Mouse (Mus musculus) hindbrain, postnatal 0 days (tissue): Measurements from ENCODE around the gene Col28a1. TPM values are rescaled to one million over a fixed set of nuclear protein-coding genes. Genes with fewer than 3 reads are reported as not detected.

Source experiments
- ATAC-seq: fragments of 200-750 bp; cut with Nextera tagmentation; 2 replicates; pipeline ENCODE4 v1.8.0; 2017; ENCODE audit warnings: mild to moderate bottlenecking, moderate TSS enrichment, moderate library complexity
- DNase-seq: peaks from one replicate; pipeline ENCODE4 v3.0.0-alpha.2; 2015; ENCODE audit warnings: low spot score
- H3K27ac ChIP-seq: fragments of 300-500 bp; sonication (generic); 2 replicates; pipeline ENCODE4 v1.5.1; 2014; ENCODE audit warnings: mild to moderate bottlenecking
- H3K27me3 ChIP-seq: fragments of 300-500 bp; sonication (generic); 2 replicates; pipeline ENCODE4 v1.6.1; 2014; ENCODE audit warnings: low read length, mixed read lengths; ENCODE audit not compliant: insufficient read depth
- H3K36me3 ChIP-seq: fragments of 300-500 bp; sonication (generic); 2 replicates; pipeline ENCODE4 v1.6.1; 2014; ENCODE audit warnings: low read length, mixed read lengths; ENCODE audit not compliant: insufficient read depth
- H3K4me1 ChIP-seq: fragments of 300-500 bp; sonication (generic); 2 replicates; pipeline ENCODE4 v1.6.1; 2014; ENCODE audit warnings: antibody characterized with exemption, low read length, mixed read lengths; ENCODE audit not compliant: insufficient read depth
- H3K4me2 ChIP-seq: fragments of 300-500 bp; sonication (generic); 2 replicates; pipeline ENCODE4 v1.6.1; 2014; ENCODE audit warnings: low read depth, mild to moderate bottlenecking, low read length, moderate library complexity, mixed read lengths
- H3K4me3 ChIP-seq: fragments of 300-500 bp; sonication (generic); 2 replicates; pipeline ENCODE4 v1.5.1; 2014; ENCODE audit warnings: low read length
- H3K9ac ChIP-seq: fragments of 300-500 bp; sonication (generic); replicated peaks from 2 replicates; pipeline ENCODE4 v1.6.1; 2014; ENCODE audit warnings: mild to moderate bottlenecking, low read length, moderate library complexity, mixed read lengths
- H3K9me3 ChIP-seq: fragments of 300-500 bp; sonication (generic); 2 replicates; pipeline ENCODE4 v1.6.1; 2016; ENCODE audit warnings: low read length, mixed read lengths
- CTCF ChIP-seq: IDR thresholded peaks from 2 replicates; pipeline ENCODE4 v1.5.1; 2016; ENCODE audit warnings: antibody characterized with exemption, control low read depth, low read depth
- WGBS: fragments of 180-500 bp; shearing (Covaris S2); extraction: QIAGEN DNeasy Blood & Tissue Kit; methylation state at CpG from one replicate; pipeline ENCODE4 v1.1.7; 2014; 5-methylcytosine and 5-hydroxymethylcytosine counted together
- polyA plus RNA-seq: library from polyadenylated mRNA; unstranded; fragments of >200 nt; fragmentation: Nextera tagmentation; extraction: Ambion mirVana; gene quantifications from 2 replicates; pipeline ENCODE4 v1.2.1, GENCODE M21; 2015
- total RNA-seq: library from RNA; depleted of rRNA; stranded (reverse); fragments of >200 nt; gene quantifications from 2 replicates; pipeline ENCODE4 v1.2.3, GENCODE M21; 2014

Gene Col28a1
- total and polyA plus RNA-seq, 2 experiments from 2014 or later: 0.94 to 1.4 TPM

DNA sequence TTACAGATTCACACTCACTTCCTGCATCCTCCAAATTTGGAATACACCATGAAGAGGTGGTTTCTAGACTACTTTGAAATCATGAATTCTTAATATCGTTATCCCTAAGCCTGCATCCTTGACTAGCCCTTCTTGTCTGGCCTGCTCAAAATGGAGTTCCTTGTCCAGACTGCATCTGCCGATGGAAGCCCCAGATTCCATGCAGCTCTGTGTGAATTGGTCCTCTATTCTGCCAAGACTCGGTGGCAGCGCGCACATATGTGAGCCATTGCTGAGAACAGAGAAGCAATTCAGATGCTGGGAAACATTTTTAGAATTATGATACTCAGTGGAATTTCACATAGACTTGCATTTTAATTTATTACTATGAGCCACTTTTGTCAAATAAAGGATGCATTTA lies 123.4 kb downstream of the Col28a1 start:
- Histone ChIP-seq H3K36me3 (no peaks in the 10 kb centered on the region), H3K9ac (no peak overlapping the region), H3K9me3 (no peaks in the 10 kb centered on the region), H3K4me2 (no peak overlapping the region), H3K4me1 (no peaks in the 10 kb centered on the region), H3K27me3 (no peaks in the 10 kb centered on the region), H3K4me3 (no peak overlapping the region), H3K27ac (no peak overlapping the region)
- WGBS: 89% methylated on average over 5 of the region's 5 CpGs
- TF ChIP-seq CTCF: no peak
- DNase-seq (peak; percentile 31), ATAC-seq (no peak)

- H3K27me3 ChIP-seq: no peaks in the 10 kb centered on the region
- H3K36me3 ChIP-seq: no peaks in the 10 kb centered on the region
- no peaks in the 10 kb centered on the region for H3K4me1 ChIP-seq
- no peak overlapping the region for H3K4me2 ChIP-seq
- no peak overlapping the region for H3K4me3 ChIP-seq
- H3K9ac ChIP-seq: no peak overlapping the region
- no peak overlapping the region for H3K27ac ChIP-seq
- WGBS: 70% methylated on average over 2 of the region's 2 CpGs
- no peak for ATAC-seq
- TF ChIP-seq CTCF: no peak
- no peaks in the 10 kb centered on the region for H3K9me3 ChIP-seq
- no peak for DNase-seq
Measured at GRCm38 (mm10) chr6:8068394-8068793, 124.0 kb downstream of the Col28a1 start.

DNA sequence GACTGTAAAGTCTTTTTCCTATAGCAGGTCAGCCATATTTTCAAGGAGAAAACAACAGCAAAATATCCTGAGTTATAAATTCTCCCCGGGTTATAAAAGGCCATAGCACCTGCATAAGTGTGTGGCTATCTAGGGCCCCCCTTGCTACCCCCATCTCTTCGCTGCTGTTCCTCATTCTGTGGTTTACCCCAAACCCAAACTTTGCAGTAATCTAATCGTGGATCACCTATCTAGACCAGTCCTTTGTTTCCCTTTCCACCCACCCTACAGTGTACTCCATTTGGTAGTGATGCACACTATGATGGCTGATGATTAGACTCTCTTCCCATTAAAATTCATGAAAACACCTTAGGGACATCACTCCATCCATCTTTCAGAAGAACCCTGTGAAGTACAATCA lies 125.3 kb downstream of the Col28a1 start:
- H3K27me3 ChIP-seq: no peaks in the 10 kb centered on the region
- TF ChIP-seq CTCF: no peak
- no peak overlapping the region for H3K9ac ChIP-seq
- H3K4me2 ChIP-seq: no peak overlapping the region
- H3K4me1 ChIP-seq: no peaks in the 10 kb centered on the region
- H3K9me3 ChIP-seq: no peaks in the 10 kb centered on the region
- no peak overlapping the region for H3K27ac ChIP-seq
- DNase-seq (no peak), ATAC-seq (no peak)
- WGBS: 94% methylated on average over 3 of the region's 3 CpGs
- no peaks in the 10 kb centered on the region for H3K36me3 ChIP-seq
- no peak overlapping the region for H3K4me3 ChIP-seq

DNA sequence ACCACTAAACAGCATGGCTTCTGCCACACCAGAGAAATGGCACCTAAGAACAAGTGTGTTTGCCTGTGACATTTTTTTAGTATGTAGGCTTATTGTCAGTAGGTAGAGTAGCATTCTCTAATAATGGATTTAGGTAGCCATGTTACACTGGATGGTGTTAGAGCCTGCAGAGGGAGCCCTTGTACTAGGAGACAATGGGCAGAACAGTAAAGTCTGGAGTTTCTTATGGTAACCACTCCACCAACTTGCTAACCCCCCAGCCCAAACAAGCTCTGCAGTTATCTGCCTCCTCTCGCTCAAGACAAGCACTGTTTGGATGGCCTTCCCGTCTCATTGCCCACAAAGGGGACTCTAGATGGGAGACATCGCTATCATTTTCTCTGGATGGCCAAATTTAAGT lies 126.2 kb downstream of the Col28a1 start:
- DNase-seq (peak; percentile 29), ATAC-seq (no peak)
- Histone ChIP-seq H3K4me1 (no peaks in the 10 kb centered on the region), H3K4me3 (no peak overlapping the region), H3K4me2 (no peak overlapping the region), H3K27ac (no peak overlapping the region), H3K27me3 (no peaks in the 10 kb centered on the region), H3K9me3 (no peaks in the 10 kb centered on the region), H3K9ac (no peak overlapping the region), H3K36me3 (no peaks in the 10 kb centered on the region)
- peak; percentile 60 for TF ChIP-seq CTCF
- 70% methylated on average over 3 of the region's 3 CpGs for WGBS

DNA sequence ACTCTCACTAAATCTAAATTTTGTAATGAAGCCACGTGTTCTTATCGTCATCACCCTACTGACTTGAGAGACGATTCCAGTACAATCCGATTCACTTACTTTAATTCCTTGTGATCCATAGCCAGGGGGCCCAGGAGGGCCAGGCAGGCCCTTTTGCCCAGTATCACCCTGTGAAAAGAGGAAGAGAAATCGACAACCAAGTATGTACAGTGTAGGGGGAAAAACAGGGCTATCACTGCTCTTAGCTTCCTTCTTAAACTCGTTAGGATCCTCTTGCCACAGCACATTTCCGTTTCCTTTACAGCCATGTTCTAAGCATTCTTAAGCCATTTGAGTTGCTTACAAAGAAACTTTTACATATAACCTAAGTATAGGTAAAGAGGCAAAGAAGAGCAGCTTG lies 133.2 kb downstream of the Col28a1 start:
- 88% methylated on average over 7 of the region's 7 CpGs for WGBS
- TF ChIP-seq CTCF: no peak
- Histone ChIP-seq H3K9me3 (no peaks in the 10 kb centered on the region), H3K36me3 (no peaks in the 10 kb centered on the region), H3K9ac (no peak overlapping the region), H3K27ac (no peak overlapping the region), H3K27me3 (no peaks in the 10 kb centered on the region), H3K4me3 (no peak overlapping the region), H3K4me1 (no peaks in the 10 kb centered on the region), H3K4me2 (no peak overlapping the region)
- no peak for DNase-seq
- no peak for ATAC-seq

- H3K36me3 ChIP-seq: no peaks in the 10 kb centered on the region
- H3K27ac ChIP-seq: no peak overlapping the region
- H3K9me3 ChIP-seq: no peaks in the 10 kb centered on the region
- 83% methylated on average over 2 of the region's 2 CpGs for WGBS
- no peak overlapping the region for H3K9ac ChIP-seq
- no peaks in the 10 kb centered on the region for H3K27me3 ChIP-seq
- no peak for TF ChIP-seq CTCF
- H3K4me1 ChIP-seq: no peaks in the 10 kb centered on the region
- ATAC-seq (no peak), DNase-seq (no peak)
- no peak overlapping the region for H3K4me3 ChIP-seq
- no peak overlapping the region for H3K4me2 ChIP-seq
Measured at GRCm38 (mm10) chr6:8048216-8048615, 144.2 kb downstream of the Col28a1 start.

- ATAC-seq (no peak), DNase-seq (no peak)
- no peaks in the 10 kb centered on the region for H3K36me3 ChIP-seq
- no peaks in the 10 kb centered on the region for H3K4me1 ChIP-seq
- WGBS: 84% methylated on average over 4 of the region's 4 CpGs
- no peak overlapping the region for H3K27ac ChIP-seq
- no peak overlapping the region for H3K9ac ChIP-seq
- no peak overlapping the region for H3K4me2 ChIP-seq
- no peak for TF ChIP-seq CTCF
- H3K27me3 ChIP-seq: no peaks in the 10 kb centered on the region
- H3K4me3 ChIP-seq: no peak overlapping the region
- H3K9me3 ChIP-seq: no peaks in the 10 kb centered on the region
Measured at GRCm38 (mm10) chr6:8046446-8046845, 146.0 kb downstream of the Col28a1 start.

GRCm38 (mm10) chr6:8045825-8046224 lies 146.6 kb downstream of the Col28a1 start:
- no peaks in the 10 kb centered on the region for H3K27me3 ChIP-seq
- H3K36me3 ChIP-seq: no peaks in the 10 kb centered on the region
- H3K4me1 ChIP-seq: no peaks in the 10 kb centered on the region
- 87% methylated on average over 1 of the region's 1 CpGs for WGBS
- DNase-seq (no peak), ATAC-seq (no peak)
- no peaks in the 10 kb centered on the region for H3K9me3 ChIP-seq
- no peak overlapping the region for H3K4me2 ChIP-seq
- TF ChIP-seq CTCF: no peak
- no peak overlapping the region for H3K9ac ChIP-seq
- H3K27ac ChIP-seq: no peak overlapping the region
- H3K4me3 ChIP-seq: no peak overlapping the region
